Mouse (Mus musculus) stomach, postnatal 0 days (tissue): Measurements from ENCODE around the gene Cnot10.

ENCODE experiments used
- CTCF ChIP-seq: IDR thresholded peaks from 2 replicates; pipeline ENCODE4 v1.5.1; 2016; ENCODE audit warnings: antibody characterized with exemption, low read depth, mild to moderate bottlenecking, moderate library complexity
- EP300 ChIP-seq: optimal IDR thresholded peaks from 2 replicates; pipeline ENCODE3; 2016; ENCODE audit warnings: antibody characterized with exemption

DNA sequence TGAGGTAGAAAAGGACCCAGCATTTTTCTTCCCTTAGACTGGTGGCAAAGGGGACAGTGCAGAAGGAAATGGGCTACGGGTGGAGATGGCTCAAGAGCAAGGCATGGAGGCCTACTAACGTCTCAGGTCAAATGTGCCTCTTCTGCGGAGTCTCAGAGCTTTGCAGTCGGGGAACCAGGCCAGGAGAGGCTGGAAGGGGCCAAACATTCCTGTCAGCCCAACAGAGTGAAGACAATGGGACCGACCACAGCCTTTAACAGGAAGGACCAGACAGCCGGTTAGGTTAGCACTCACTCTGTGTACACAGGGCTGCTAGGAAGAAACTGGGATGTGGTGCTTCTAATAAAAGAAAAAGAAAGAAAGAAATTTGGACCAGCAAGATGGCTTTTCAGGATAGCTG is 90.0 kb downstream of the Cnot10 start:
- no peak for TF ChIP-seq CTCF
- no peak for TF ChIP-seq EP300
